Mouse (Mus musculus) WW6 (cell line): ENCODE measurements around the gene Hpcal1.
"Not testable (repeated sequence)": the region's sequence is repeated elsewhere in the genome, so short reads cannot be mapped to it uniquely, and the experiment has no call there.

Source experiments
- DNase-seq: peaks from one replicate; pipeline ENCODE4 v3.0.0-alpha.2; 2013; ENCODE audit warnings: low read depth, low spot score

Gene Hpcal1

GRCm38 (mm10) chr12:17779093-17779492 lies 88.4 kb downstream of the Hpcal1 start:
- DNase-seq: no peak

GRCm38 (mm10) chr12:17789486-17789885 lies 98.8 kb downstream of the Hpcal1 start:
- no peak for DNase-seq

- no peak for DNase-seq
Observed at GRCm38 (mm10) chr12:17791111-17791510, 100.5 kb downstream of the Hpcal1 start.

- DNase-seq: no peak
Observed at GRCm38 (mm10) chr12:17792756-17793155, 102.1 kb downstream of the Hpcal1 start.

- peak; percentile 11 for DNase-seq
Observed at GRCm38 (mm10) chr12:17795660-17796278, 105.1 kb downstream of the Hpcal1 start.

- not testable (repeated sequence) for DNase-seq
Observed at GRCm38 (mm10) chr12:17798261-17798660, 107.6 kb downstream of the Hpcal1 start.

GRCm38 (mm10) chr12:17808542-17808941 lies 117.9 kb downstream of the Hpcal1 start:
- peak; percentile 14 for DNase-seq

GRCm38 (mm10) chr12:17835279-17835678 lies 144.6 kb downstream of the Hpcal1 start:
- not testable (repeated sequence) for DNase-seq
